Mouse (Mus musculus): Measurements from ENCODE around the gene Spns2. TPM values are rescaled to one million over a fixed set of nuclear protein-coding genes. Genes with fewer than 3 reads are reported as not detected.
"Not testable (repeated sequence)": the region's sequence is repeated elsewhere in the genome, so short reads cannot be mapped to it uniquely, and the experiment has no call there.

Gene Spns2
- polyA plus RNA-seq, 1 experiment from 2014 or later, result 3.3 TPM

GRCm38 (mm10) chr11:72447475-72447874, 42.2 kb downstream of the Spns2 start:
- Histone ChIP-seq H3K4me2 (replicated peaks; ENCODE audit: low read depth, low read length) (no peak overlapping the region), H3K4me1 (ENCODE audit: insufficient read depth, low read length) (peaks cover 5% of the 10 kb centered on the region), H3K27ac (ENCODE audit: low read length) (no peak overlapping the region), H3K27me3 (ENCODE audit: insufficient read depth, low read length) (no peaks in the 10 kb centered on the region), H3K9me3 (ENCODE audit: low read length) (no peaks in the 10 kb centered on the region), H3K36me3 (ENCODE audit: insufficient read depth, low read length) (peaks cover 99% of the 10 kb centered on the region), H3K9ac (replicated peaks; ENCODE audit: low read length) (no peak overlapping the region), H3K4me3 (ENCODE audit: low read length) (no peak overlapping the region)
- ATAC-seq (ENCODE audit: low FRiP score, low TSS enrichment), result no peak
- WGBS, result 81% methylated on average over 8 of the region's 8 CpGs

GRCm38 (mm10) chr11:72446311-72447105, 43.2 kb downstream of the Spns2 start:
- Histone ChIP-seq H3K27ac (ENCODE audit: low read length) (no peak overlapping the region), H3K4me2 (replicated peaks; ENCODE audit: low read depth, low read length) (no peak overlapping the region), H3K27me3 (ENCODE audit: insufficient read depth, low read length) (no peaks in the 10 kb centered on the region), H3K9me3 (ENCODE audit: low read length) (no peaks in the 10 kb centered on the region), H3K36me3 (ENCODE audit: insufficient read depth, low read length) (peaks cover 90% of the 10 kb centered on the region), H3K9ac (replicated peaks; ENCODE audit: low read length) (no peak overlapping the region), H3K4me3 (ENCODE audit: low read length) (no peak overlapping the region), H3K4me1 (ENCODE audit: insufficient read depth, low read length) (peaks cover 11% of the 10 kb centered on the region)
- whole genome bisulfite sequencing, result 86% methylated on average over 6 of the region's 6 CpGs
- no peak for ATAC-seq (ENCODE audit: low FRiP score, low TSS enrichment)

GRCm38 (mm10) chr11:72440965-72441664, 48.6 kb downstream of the Spns2 start, which contains the start of gene Mybbp1a:
Gene Mybbp1a, plus strand, starts transcription at chr11:72441355.
- peak within 1 kb of the TSS; percentile 91 for H3K27ac ChIP-seq (ENCODE audit: low read length)
- H3K36me3 ChIP-seq (ENCODE audit: insufficient read depth, low read length), result peaks cover 36% of the 10 kb centered on the region
- under 1% methylated on average over 46 of the region's 46 CpGs for WGBS
- H3K9me3 ChIP-seq (ENCODE audit: low read length), result no peaks in the 10 kb centered on the region
- peak within 1 kb of the TSS; percentile 72 for H3K4me2 ChIP-seq (replicated peaks; ENCODE audit: low read depth, low read length)
- no peaks in the 10 kb centered on the region for H3K27me3 ChIP-seq (ENCODE audit: insufficient read depth, low read length)
- peak; percentile 90 for ATAC-seq (ENCODE audit: low FRiP score, low TSS enrichment)
- H3K4me1 ChIP-seq (ENCODE audit: insufficient read depth, low read length), result peaks cover 17% of the 10 kb centered on the region
- H3K9ac ChIP-seq (replicated peaks; ENCODE audit: low read length), result peak within 1 kb of the TSS; percentile 82
- H3K4me3 ChIP-seq (ENCODE audit: low read length), result peak within 1 kb of the TSS; percentile 72

- peak overlapping the region; percentile 72 for H3K4me2 ChIP-seq (replicated peaks; ENCODE audit: low read depth, low read length)
- not testable (repeated sequence) for H3K9me3 ChIP-seq (ENCODE audit: low read length); ATAC-seq (ENCODE audit: low FRiP score, low TSS enrichment); H3K27me3 ChIP-seq (ENCODE audit: insufficient read depth, low read length)
- H3K9ac ChIP-seq (replicated peaks; ENCODE audit: low read length), result peak overlapping the region; percentile 82
- WGBS, result 45% methylated on average over 6 of the region's 6 CpGs
- H3K4me3 ChIP-seq (ENCODE audit: low read length), result peak overlapping the region; percentile 72
- peak overlapping the region; percentile 91 for H3K27ac ChIP-seq (ENCODE audit: low read length)
- peaks cover 30% of the 10 kb centered on the region for H3K36me3 ChIP-seq (ENCODE audit: insufficient read depth, low read length)
- H3K4me1 ChIP-seq (ENCODE audit: insufficient read depth, low read length), result peaks cover 22% of the 10 kb centered on the region
Observed at GRCm38 (mm10) chr11:72440597-72440964, 49.1 kb downstream of the Spns2 start.

- Histone ChIP-seq H3K27ac (ENCODE audit: low read length) (no peak overlapping the region), H3K4me2 (replicated peaks; ENCODE audit: low read depth, low read length) (no peak overlapping the region), H3K9ac (replicated peaks; ENCODE audit: low read length) (no peak overlapping the region), H3K9me3 (ENCODE audit: low read length) (no peaks in the 10 kb centered on the region), H3K27me3 (ENCODE audit: insufficient read depth, low read length) (no peaks in the 10 kb centered on the region), H3K4me3 (ENCODE audit: low read length) (no peak overlapping the region), H3K4me1 (ENCODE audit: insufficient read depth, low read length) (peaks cover 32% of the 10 kb centered on the region), H3K36me3 (ENCODE audit: insufficient read depth, low read length) (peaks cover 10% of the 10 kb centered on the region)
- ATAC-seq (ENCODE audit: low FRiP score, low TSS enrichment), result no peak
- 54% methylated on average over 4 of the region's 4 CpGs for WGBS
Observed at GRCm38 (mm10) chr11:72438411-72438810, 51.3 kb downstream of the Spns2 start.

- Histone ChIP-seq H3K27ac (ENCODE audit: low read length) (no peak overlapping the region), H3K4me1 (ENCODE audit: insufficient read depth, low read length) (peaks cover 22% of the 10 kb centered on the region), H3K36me3 (ENCODE audit: insufficient read depth, low read length) (no peaks in the 10 kb centered on the region), H3K4me2 (replicated peaks; ENCODE audit: low read depth, low read length) (no peak overlapping the region), H3K4me3 (ENCODE audit: low read length) (no peak overlapping the region), H3K27me3 (ENCODE audit: insufficient read depth, low read length) (no peaks in the 10 kb centered on the region), H3K9ac (replicated peaks; ENCODE audit: low read length) (no peak overlapping the region), H3K9me3 (ENCODE audit: low read length) (no peaks in the 10 kb centered on the region)
- ATAC-seq (ENCODE audit: low FRiP score, low TSS enrichment), result no peak
- WGBS, result 80% methylated on average over 16 of the region's 16 CpGs
Observed at GRCm38 (mm10) chr11:72436756-72437650, 52.7 kb downstream of the Spns2 start.

- H3K4me3 ChIP-seq (ENCODE audit: low read length), result no peak overlapping the region
- no peak for ATAC-seq (ENCODE audit: low FRiP score, low TSS enrichment)
- H3K9ac ChIP-seq (replicated peaks; ENCODE audit: low read length), result no peak overlapping the region
- H3K9me3 ChIP-seq (ENCODE audit: low read length), result no peaks in the 10 kb centered on the region
- H3K36me3 ChIP-seq (ENCODE audit: insufficient read depth, low read length), result no peaks in the 10 kb centered on the region
- H3K4me2 ChIP-seq (replicated peaks; ENCODE audit: low read depth, low read length), result no peak overlapping the region
- WGBS, result 62% methylated on average over 5 of the region's 5 CpGs
- H3K27me3 ChIP-seq (ENCODE audit: insufficient read depth, low read length), result no peaks in the 10 kb centered on the region
- peaks cover 20% of the 10 kb centered on the region for H3K4me1 ChIP-seq (ENCODE audit: insufficient read depth, low read length)
- H3K27ac ChIP-seq (ENCODE audit: low read length), result 0 out of 2 replicates have a peak overlapping the region, but pooled peaks have one; percentile 74
Observed at GRCm38 (mm10) chr11:72436271-72436670, 53.4 kb downstream of the Spns2 start.

- H3K4me2 ChIP-seq (replicated peaks; ENCODE audit: low read depth, low read length), result 0 out of 2 replicates have a peak overlapping the region, but pooled peaks have one; percentile 4
- H3K9ac ChIP-seq (replicated peaks; ENCODE audit: low read length), result peak overlapping the region; percentile 20; the same call in 1 of the 2 replicates
- peak; percentile 81 for ATAC-seq (ENCODE audit: low FRiP score, low TSS enrichment)
- no peaks in the 10 kb centered on the region for H3K27me3 ChIP-seq (ENCODE audit: insufficient read depth, low read length)
- peaks cover 20% of the 10 kb centered on the region for H3K4me1 ChIP-seq (ENCODE audit: insufficient read depth, low read length)
- H3K4me3 ChIP-seq (ENCODE audit: low read length), result no peak overlapping the region
- peak overlapping the region; percentile 74 for H3K27ac ChIP-seq (ENCODE audit: low read length)
- 4% methylated on average over 2 of the region's 2 CpGs for WGBS
- H3K36me3 ChIP-seq (ENCODE audit: insufficient read depth, low read length), result no peaks in the 10 kb centered on the region
- no peaks in the 10 kb centered on the region for H3K9me3 ChIP-seq (ENCODE audit: low read length)
Observed at GRCm38 (mm10) chr11:72435694-72436045, 54.0 kb downstream of the Spns2 start.

GRCm38 (mm10) chr11:72434963-72435693, 54.6 kb downstream of the Spns2 start, which contains the start of gene Ggt6:
Gene Ggt6, plus strand, starts transcription at chr11:72435526.
- 0 out of 2 replicates have a peak within 1 kb of the TSS, but pooled peaks have one; percentile 4 for H3K4me2 ChIP-seq (replicated peaks; ENCODE audit: low read depth, low read length)
- no peaks in the 10 kb centered on the region for H3K36me3 ChIP-seq (ENCODE audit: insufficient read depth, low read length)
- 48% methylated on average over 11 of the region's 11 CpGs for WGBS
- H3K27ac ChIP-seq (ENCODE audit: low read length), result peak within 1 kb of the TSS; percentile 74
- peaks cover 20% of the 10 kb centered on the region for H3K4me1 ChIP-seq (ENCODE audit: insufficient read depth, low read length)
- H3K9me3 ChIP-seq (ENCODE audit: low read length), result no peaks in the 10 kb centered on the region
- H3K27me3 ChIP-seq (ENCODE audit: insufficient read depth, low read length), result no peaks in the 10 kb centered on the region
- peak within 1 kb of the TSS; percentile 20; the same call in 1 of the 2 replicates for H3K9ac ChIP-seq (replicated peaks; ENCODE audit: low read length)
- H3K4me3 ChIP-seq (ENCODE audit: low read length), result no peak within 1 kb of the TSS
- peak; percentile 68 for ATAC-seq (ENCODE audit: low FRiP score, low TSS enrichment)

Data from kidney, embryonic 16.5 days (tissue).